Mouse (Mus musculus) stomach, postnatal 0 days (tissue): ENCODE results near the gene Itga10.

Source experiments
- CTCF ChIP-seq: IDR thresholded peaks from 2 replicates; pipeline ENCODE4 v1.5.1; 2016; ENCODE audit warnings: antibody characterized with exemption, low read depth, mild to moderate bottlenecking, moderate library complexity
- EP300 ChIP-seq: optimal IDR thresholded peaks from 2 replicates; pipeline ENCODE3; 2016; ENCODE audit warnings: antibody characterized with exemption

DNA sequence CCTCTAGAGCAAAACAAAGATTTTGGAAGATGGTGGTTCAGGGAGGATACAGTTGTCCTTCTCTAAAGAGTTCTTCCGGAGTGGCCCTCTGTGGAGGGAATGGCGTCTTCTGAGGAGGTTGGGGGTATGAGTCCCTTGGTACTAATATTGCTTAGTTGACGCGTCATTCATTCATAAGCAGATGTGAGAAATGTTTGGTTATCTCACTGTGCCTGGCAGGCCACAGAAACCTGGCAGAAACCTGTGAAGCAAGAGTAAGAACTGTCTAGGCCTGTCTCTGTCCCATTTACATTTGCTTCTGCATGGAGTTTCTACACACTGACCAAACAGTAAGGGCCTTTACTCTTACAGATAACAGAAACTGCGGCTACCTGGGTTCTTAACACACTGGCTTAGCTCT is 26.1 kb downstream of the Itga10 start:
- TF ChIP-seq CTCF (no peak), EP300 (no peak)
